Comparison of ENCODE assay signal across 20 mouse cellular contexts in genomic region chr13:53469756-53470155, GRCm38 (mm10). TPM values are rescaled to one million over a fixed set of nuclear protein-coding genes. Genes with fewer than 3 reads are reported as not detected.
A peak's percentile ranks its signal among the peaks of the same experiment; 100 is the strongest.
DNase-seq lines count a peak whose midpoint lies in the region; ATAC-seq lines count a peak whose summit lies in the region.
"Had no signal": no experiment of that assay in that cellular context is flagged by ENCODE, and none has a peak within 500 bp of the region (broad histone marks: within the 10 kb centered on the region; RNA-seq: fewer than 3 reads in every experiment).

No protein-coding gene starts in this region.

- H3K4me2 ChIP-seq in hindbrain, embryonic 16.5 days (ENCODE audit: low read length) = no peak overlapping the region
- H3K4me2 ChIP-seq in hindbrain, embryonic 13.5 days = peak overlapping the region; percentile 80
- H3K4me2 ChIP-seq in neural tube, embryonic 11.5 days (ENCODE audit: low read depth) = peak overlapping the region; percentile 68
- H3K4me2 ChIP-seq: liver, embryonic 13.5 days had no signal

- peak; percentile 31 for DNase-seq in embryo, embryonic 10.5 days (ENCODE audit: low spot score)
- no peak for DNase-seq in embryo, embryonic 11 days
- no peak for DNase-seq in hindbrain, embryonic 10.5 days (ENCODE audit: low spot score)
- DNase-seq in neural tube, embryonic 11.5 days (ENCODE audit: low spot score) = peak; percentile 28
- DNase-seq in kidney, postnatal 25 days = no peak
- DNase-seq: cerebellum, adult 11-12 months; gastrocnemius, postnatal 25 days; kidney, adult 2 months; liver, embryonic 13.5 days; retina, postnatal 1 day; thymus, postnatal 4 days had no signal

- 8% methylated on average over 5 of the region's 5 CpGs for WGBS in hindbrain, embryonic 10.5 days
- 24% methylated on average over 5 of the region's 5 CpGs for WGBS in hindbrain, embryonic 16.5 days
- WGBS in hindbrain, embryonic 13.5 days = 12% methylated on average over 5 of the region's 5 CpGs
- WGBS in neural tube, embryonic 11.5 days = 6% methylated on average over 5 of the region's 5 CpGs

- no peaks in the 10 kb centered on the region for H3K9me3 ChIP-seq in hindbrain, embryonic 10.5 days
- H3K9me3 ChIP-seq in hindbrain, embryonic 16.5 days (ENCODE audit: control insufficient read depth, low read length) = no peaks in the 10 kb centered on the region
- H3K9me3 ChIP-seq in hindbrain, embryonic 13.5 days = no peaks in the 10 kb centered on the region
- no peaks in the 10 kb centered on the region for H3K9me3 ChIP-seq in neural tube, embryonic 11.5 days (ENCODE audit: control insufficient read depth, low read length)
- H3K9me3 ChIP-seq: liver, embryonic 13.5 days had no signal

- H3K4me1 ChIP-seq in hindbrain, embryonic 10.5 days (replicated peaks) = peaks cover 63% of the 10 kb centered on the region
- peaks cover 10% of the 10 kb centered on the region for H3K4me1 ChIP-seq in hindbrain, embryonic 16.5 days (ENCODE audit: control insufficient read depth, insufficient read depth, low read depth, low read length)
- H3K4me1 ChIP-seq in hindbrain, embryonic 13.5 days (replicated peaks) = peaks cover 35% of the 10 kb centered on the region
- H3K4me1 ChIP-seq in neural tube, embryonic 11.5 days (ENCODE audit: control insufficient read depth, insufficient read depth, low read length) = peaks cover 6% of the 10 kb centered on the region
- H3K4me1 ChIP-seq: liver, embryonic 13.5 days had no signal

- no peak overlapping the region for H3K9ac ChIP-seq in hindbrain, embryonic 16.5 days (ENCODE audit: low read depth, low read length)
- peak overlapping the region; percentile 19; the same call in 1 of the 2 replicates for H3K9ac ChIP-seq in hindbrain, embryonic 13.5 days
- 0 out of 2 replicates have a peak overlapping the region, but pooled peaks have one; percentile 5 for H3K9ac ChIP-seq in neural tube, embryonic 11.5 days (ENCODE audit: low read length)
- H3K9ac ChIP-seq: liver, embryonic 13.5 days had no signal

- peak overlapping the region; percentile 59 for H3K4me3 ChIP-seq in hindbrain, embryonic 10.5 days
- H3K4me3 ChIP-seq in hindbrain, embryonic 16.5 days (ENCODE audit: low read length) = no peak overlapping the region
- peak overlapping the region; percentile 49; the same call in 1 of the 2 replicates for H3K4me3 ChIP-seq in hindbrain, embryonic 13.5 days
- H3K4me3 ChIP-seq in neural tube, embryonic 11.5 days (ENCODE audit: low read depth, low read length) = peak overlapping the region; percentile 58
- H3K4me3 ChIP-seq: liver, embryonic 13.5 days had no signal

- no peak for ATAC-seq in hindbrain, embryonic 16.5 days
- ATAC-seq in hindbrain, embryonic 13.5 days (ENCODE audit: low FRiP score) = no peak
- ATAC-seq in neural tube, embryonic 11.5 days (ENCODE audit: insufficient read depth, low FRiP score, low TSS enrichment) = no peak
- no peak for ATAC-seq in megakaryocyte progenitor cell, adult 5-6 weeks (replicated peaks; ENCODE audit: poor library complexity)
- ATAC-seq: lung, postnatal 0 days had no signal

- peaks cover 5% of the 10 kb centered on the region; the same call in 1 of the 2 replicates for H3K36me3 ChIP-seq in hindbrain, embryonic 10.5 days
- no peaks in the 10 kb centered on the region for H3K36me3 ChIP-seq in hindbrain, embryonic 16.5 days (ENCODE audit: control insufficient read depth, insufficient read depth, low read length)
- H3K36me3 ChIP-seq in hindbrain, embryonic 13.5 days = no peaks in the 10 kb centered on the region
- H3K36me3 ChIP-seq in neural tube, embryonic 11.5 days (ENCODE audit: control insufficient read depth, insufficient read depth, low read length) = no peaks in the 10 kb centered on the region
- H3K36me3 ChIP-seq: liver, embryonic 13.5 days had no signal

- H3K27me3 ChIP-seq in hindbrain, embryonic 10.5 days (ENCODE audit: insufficient read depth, poor library complexity, severe bottlenecking) = peaks cover 100% of the 10 kb centered on the region
- H3K27me3 ChIP-seq in hindbrain, embryonic 16.5 days (replicated peaks; ENCODE audit: control insufficient read depth, insufficient read depth, low read length) = peaks cover 50% of the 10 kb centered on the region
- H3K27me3 ChIP-seq in hindbrain, embryonic 13.5 days = peaks cover 98% of the 10 kb centered on the region
- peaks cover 71% of the 10 kb centered on the region for H3K27me3 ChIP-seq in neural tube, embryonic 11.5 days (ENCODE audit: control insufficient read depth, insufficient read depth, low read length)

- peak overlapping the region; percentile 87 for H3K27ac ChIP-seq in hindbrain, embryonic 10.5 days
- H3K27ac ChIP-seq in hindbrain, embryonic 16.5 days (ENCODE audit: low read depth, low read length) = no peak overlapping the region
- H3K27ac ChIP-seq in hindbrain, embryonic 13.5 days = no peak overlapping the region
- no peak overlapping the region for H3K27ac ChIP-seq in neural tube, embryonic 11.5 days (ENCODE audit: low read depth, low read length)
- H3K27ac ChIP-seq: liver, embryonic 13.5 days had no signal

RNA-seq across cellular contexts. Expression of gene Msx2, which starts 3.1 kb away (rescaled TPM):
- 45.5 and 57.9 TPM in 2 replicates for polyA plus RNA-seq in hindbrain, embryonic 10.5 days (2016; fragmentation: Nextera tagmentation; extraction: Ambion mirVana)
- polyA plus RNA-seq in hindbrain, embryonic 16.5 days (2015; fragmentation: Nextera tagmentation; extraction: Ambion mirVana) = 2.4 and 2.8 TPM in 2 replicates
- 7.5 and 8.3 TPM in 2 replicates for polyA plus RNA-seq in hindbrain, embryonic 13.5 days (2015; fragmentation: Nextera tagmentation; extraction: Ambion mirVana)
- polyA plus RNA-seq in neural tube, embryonic 11.5 days (2014; fragmentation: Nextera tagmentation; extraction: Ambion mirVana) = 20.2 and 21.0 TPM in 2 replicates
- not detected in 2 replicates for total RNA-seq in megakaryocyte progenitor cell, adult 5-6 weeks (2015)
- total RNA-seq in megakaryocyte progenitor cell, adult 5-6 weeks (2017) = not detected in 2 replicates
- total RNA-seq: common myeloid progenitor, adult 5-6 weeks; hematopoietic stem cell, adult 5-6 weeks; megakaryocyte-erythroid progenitor cell, adult 5-6 weeks had no signal
- polyA plus RNA-seq: large intestine, adult 2 months; spleen, adult 2 months had no signal

Comparison
In these comparisons a context has a peak if more than half of its experiments do, and no peak if none do; other contexts are left out.
1. DNase-seq: peak in embryo, embryonic 10.5 days (single experiment) and neural tube, embryonic 11.5 days (single experiment); none in embryo, embryonic 11 days (single experiment), hindbrain, embryonic 10.5 days (single experiment) and kidney, postnatal 25 days (0 of 2).